Mouse (Mus musculus): ENCODE data around the gene Carns1. TPM values are rescaled to one million over a fixed set of nuclear protein-coding genes. Genes with fewer than 3 reads are reported as not detected.
A peak's percentile ranks its signal among the peaks of the same experiment; 100 is the strongest.

Carns1 gene
- polyA plus RNA-seq, 1 experiment from 2014 or later, result 3.1 TPM

GRCm38 (mm10) chr19:4214771-4215450 is 39.6 kb upstream of the Carns1 start:
- ATAC-seq (ENCODE audit: insufficient number of reproducible peaks, insufficient read depth, low FRiP score, low TSS enrichment, low read depth), result peak; percentile 17; the same call in 1 of the 2 replicates

GRCm38 (mm10) chr19:4214071-4214770 is 38.9 kb upstream of the Carns1 start, which contains the start of the genes Clcf1 and AC109138.7:
Gene Clcf1 (plus strand): TSS chr19:4214238.
Gene AC109138.7 (plus strand): TSS chr19:4214357.
- WGBS, result 1% methylated on average over 48 of the region's 49 CpGs
- Histone ChIP-seq H3K9me3 (no peaks in the 10 kb centered on the region), H3K4me2 (peak within 1 kb of the TSS; percentile 87), H3K4me3 (replicated peaks) (peak within 1 kb of the TSS; percentile 89), H3K27me3 (peaks cover 23% of the 10 kb centered on the region; the same call in 1 of the 2 replicates), H3K4me1 (replicated peaks) (peaks cover 64% of the 10 kb centered on the region), H3K36me3 (no peaks in the 10 kb centered on the region), H3K9ac (replicated peaks) (peak within 1 kb of the TSS; percentile 97), H3K27ac (peak within 1 kb of the TSS; percentile 96)
- peak; percentile 49; the same call in 1 of the 2 replicates for ATAC-seq (ENCODE audit: insufficient number of reproducible peaks, insufficient read depth, low FRiP score, low TSS enrichment, low read depth)

More at GRCm38 (mm10) chr19:4214771-4215450, 39.6 kb upstream of the Carns1 start:
- peak overlapping the region; percentile 97 for H3K9ac ChIP-seq (replicated peaks)
- H3K4me3 ChIP-seq (replicated peaks), result peak overlapping the region; percentile 89
- no peaks in the 10 kb centered on the region for H3K9me3 ChIP-seq
- WGBS, result 1% methylated on average over 50 of the region's 81 CpGs
- H3K36me3 ChIP-seq, result no peaks in the 10 kb centered on the region
- peaks cover 71% of the 10 kb centered on the region for H3K4me1 ChIP-seq (replicated peaks)
- peak overlapping the region; percentile 87 for H3K4me2 ChIP-seq
- H3K27me3 ChIP-seq, result peaks cover 23% of the 10 kb centered on the region; the same call in 1 of the 2 replicates
- H3K27ac ChIP-seq, result peak overlapping the region; percentile 96

GRCm38 (mm10) chr19:4213524-4213974 is 38.3 kb upstream of the Carns1 start:
- peak overlapping the region; percentile 89 for H3K4me3 ChIP-seq (replicated peaks)
- H3K9ac ChIP-seq (replicated peaks), result peak overlapping the region; percentile 97
- peak overlapping the region; percentile 87 for H3K4me2 ChIP-seq
- H3K27me3 ChIP-seq, result peaks cover 23% of the 10 kb centered on the region; the same call in 1 of the 2 replicates
- WGBS, result 11% methylated on average over 9 of the region's 9 CpGs
- no peaks in the 10 kb centered on the region for H3K36me3 ChIP-seq
- H3K9me3 ChIP-seq, result no peaks in the 10 kb centered on the region
- ATAC-seq (ENCODE audit: insufficient number of reproducible peaks, insufficient read depth, low FRiP score, low TSS enrichment, low read depth), result no peak
- peak overlapping the region; percentile 96 for H3K27ac ChIP-seq
- peaks cover 63% of the 10 kb centered on the region for H3K4me1 ChIP-seq (replicated peaks)

GRCm38 (mm10) chr19:4211891-4212588 is 36.8 kb upstream of the Carns1 start:
- Histone ChIP-seq H3K27me3 (peaks cover 18% of the 10 kb centered on the region; the same call in 1 of the 2 replicates), H3K9ac (replicated peaks) (peak overlapping the region; percentile 24; the same call in 1 of the 2 replicates), H3K4me2 (peak overlapping the region; percentile 87), H3K27ac (peak overlapping the region; percentile 96), H3K4me3 (replicated peaks) (no peak overlapping the region), H3K36me3 (no peaks in the 10 kb centered on the region), H3K9me3 (no peaks in the 10 kb centered on the region), H3K4me1 (replicated peaks) (peaks cover 49% of the 10 kb centered on the region)
- no peak for ATAC-seq (ENCODE audit: insufficient number of reproducible peaks, insufficient read depth, low FRiP score, low TSS enrichment, low read depth)
- WGBS, result 19% methylated on average over 4 of the region's 4 CpGs

- 78% methylated on average over 5 of the region's 5 CpGs for WGBS
- peaks cover 28% of the 10 kb centered on the region; the same call in 1 of the 2 replicates for H3K27me3 ChIP-seq
- no peak overlapping the region for H3K4me3 ChIP-seq (replicated peaks)
- ATAC-seq (ENCODE audit: insufficient number of reproducible peaks, insufficient read depth, low FRiP score, low TSS enrichment, low read depth), result no peak
- H3K4me1 ChIP-seq (replicated peaks), result peaks cover 23% of the 10 kb centered on the region
- no peaks in the 10 kb centered on the region for H3K9me3 ChIP-seq
- no peak overlapping the region for H3K9ac ChIP-seq (replicated peaks)
- H3K4me2 ChIP-seq, result no peak overlapping the region
- no peak overlapping the region for H3K27ac ChIP-seq
- no peaks in the 10 kb centered on the region for H3K36me3 ChIP-seq
Observed at GRCm38 (mm10) chr19:4208563-4208962, 33.3 kb upstream of the Carns1 start.

- Histone ChIP-seq H3K9ac (replicated peaks) (no peak overlapping the region), H3K36me3 (no peaks in the 10 kb centered on the region), H3K27me3 (peaks cover 27% of the 10 kb centered on the region), H3K4me1 (replicated peaks) (peaks cover 14% of the 10 kb centered on the region), H3K4me3 (replicated peaks) (no peak overlapping the region), H3K9me3 (no peaks in the 10 kb centered on the region), H3K4me2 (no peak overlapping the region), H3K27ac (no peak overlapping the region)
- ATAC-seq (ENCODE audit: insufficient number of reproducible peaks, insufficient read depth, low FRiP score, low TSS enrichment, low read depth), result no peak
- 2% methylated on average over 2 of the region's 2 CpGs for WGBS
Observed at GRCm38 (mm10) chr19:4206971-4207370, 31.7 kb upstream of the Carns1 start.

GRCm38 (mm10) chr19:4204889-4205288 is 29.6 kb upstream of the Carns1 start:
- Histone ChIP-seq H3K27ac (no peak overlapping the region), H3K36me3 (peaks cover 5% of the 10 kb centered on the region), H3K9me3 (no peaks in the 10 kb centered on the region), H3K9ac (replicated peaks) (no peak overlapping the region), H3K27me3 (peaks cover 22% of the 10 kb centered on the region), H3K4me1 (replicated peaks) (peaks cover 21% of the 10 kb centered on the region), H3K4me3 (replicated peaks) (no peak overlapping the region), H3K4me2 (no peak overlapping the region)
- 70% methylated on average over 4 of the region's 4 CpGs for WGBS
- no peak for ATAC-seq (ENCODE audit: insufficient number of reproducible peaks, insufficient read depth, low FRiP score, low TSS enrichment, low read depth)

GRCm38 (mm10) chr19:4203604-4204326 is 28.5 kb upstream of the Carns1 start:
- peaks cover 16% of the 10 kb centered on the region for H3K36me3 ChIP-seq
- no peak for ATAC-seq (ENCODE audit: insufficient number of reproducible peaks, insufficient read depth, low FRiP score, low TSS enrichment, low read depth)
- no peak overlapping the region for H3K4me2 ChIP-seq
- H3K27me3 ChIP-seq, result peaks cover 22% of the 10 kb centered on the region
- H3K27ac ChIP-seq, result no peak overlapping the region
- 70% methylated on average over 13 of the region's 13 CpGs for WGBS
- no peaks in the 10 kb centered on the region for H3K9me3 ChIP-seq
- H3K4me3 ChIP-seq (replicated peaks), result no peak overlapping the region
- no peak overlapping the region for H3K9ac ChIP-seq (replicated peaks)
- H3K4me1 ChIP-seq (replicated peaks), result peaks cover 22% of the 10 kb centered on the region

- no peak for ATAC-seq (ENCODE audit: insufficient number of reproducible peaks, insufficient read depth, low FRiP score, low TSS enrichment, low read depth)
- WGBS, result 56% methylated on average over 3 of the region's 3 CpGs
- no peak overlapping the region for H3K27ac ChIP-seq
- H3K27me3 ChIP-seq, result peaks cover 22% of the 10 kb centered on the region
- peaks cover 22% of the 10 kb centered on the region for H3K4me1 ChIP-seq (replicated peaks)
- H3K36me3 ChIP-seq, result peaks cover 22% of the 10 kb centered on the region
- no peak overlapping the region for H3K9ac ChIP-seq (replicated peaks)
- no peak overlapping the region for H3K4me3 ChIP-seq (replicated peaks)
- no peak overlapping the region for H3K4me2 ChIP-seq
- no peaks in the 10 kb centered on the region for H3K9me3 ChIP-seq
Observed at GRCm38 (mm10) chr19:4203148-4203547, 27.9 kb upstream of the Carns1 start.

- H3K9me3 ChIP-seq, result no peaks in the 10 kb centered on the region
- peak overlapping the region; percentile 71 for H3K4me3 ChIP-seq (replicated peaks)
- H3K36me3 ChIP-seq, result peaks cover 32% of the 10 kb centered on the region
- peak overlapping the region; percentile 86 for H3K9ac ChIP-seq (replicated peaks)
- WGBS, result 37% methylated on average over 7 of the region's 7 CpGs
- ATAC-seq (ENCODE audit: insufficient number of reproducible peaks, insufficient read depth, low FRiP score, low TSS enrichment, low read depth), result no peak
- H3K27ac ChIP-seq, result 0 out of 2 replicates have a peak overlapping the region, but pooled peaks have one; percentile 29
- peaks cover 22% of the 10 kb centered on the region for H3K27me3 ChIP-seq
- peaks cover 22% of the 10 kb centered on the region for H3K4me1 ChIP-seq (replicated peaks)
- peak overlapping the region; percentile 94 for H3K4me2 ChIP-seq
Observed at GRCm38 (mm10) chr19:4202149-4202548, 26.9 kb upstream of the Carns1 start.
